Mouse (Mus musculus) erythroblast, embryonic 14.5 days (primary cell): Measurements from ENCODE around the gene Acot5.

Experiments used
- GATA1 ChIP-seq: IDR thresholded peaks from 2 replicates; pipeline ENCODE4 v1.6.1; 2012; ENCODE audit warnings: low read length, inconsistent platforms, mixed read lengths
- TAL1 ChIP-seq: IDR thresholded peaks from 3 replicates; pipeline ENCODE4 v1.6.1; 2012; ENCODE audit warnings: low read length, inconsistent platforms, mixed read lengths

GRCm38 (mm10) chr12:84107012-84107411, 37.9 kb downstream of the Acot5 start:
- TF ChIP-seq GATA1 (no peak), TAL1 (no peak)
